Mouse (Mus musculus) midbrain, embryonic 16.5 days (tissue): Measurements from ENCODE around the gene Hspa12b. TPM values are rescaled to one million over a fixed set of nuclear protein-coding genes. Genes with fewer than 3 reads are reported as not detected.

ENCODE experiments used
- ATAC-seq: fragments of 200-750 bp; cut with Nextera tagmentation; 2 replicates; pipeline ENCODE4 v1.8.0; 2017; ENCODE audit warnings: moderate TSS enrichment
- H3K27ac ChIP-seq: fragments of 300-500 bp; sonication (generic); 2 replicates; pipeline ENCODE4 v1.5.1; 2014; ENCODE audit warnings: mild to moderate bottlenecking, low read length, mixed read lengths
- H3K27me3 ChIP-seq: fragments of 300-500 bp; sonication (generic); 2 replicates; pipeline ENCODE4 v1.6.1; 2014; ENCODE audit warnings: low read depth, low read length, mixed read lengths; ENCODE audit not compliant: control insufficient read depth, insufficient read depth
- H3K36me3 ChIP-seq: fragments of 300-500 bp; sonication (generic); 2 replicates; pipeline ENCODE4 v1.6.1; 2014; ENCODE audit warnings: mild to moderate bottlenecking, low read length, moderate library complexity, mixed read lengths; ENCODE audit not compliant: control insufficient read depth, insufficient read depth
- H3K4me1 ChIP-seq: fragments of 300-500 bp; sonication (generic); 2 replicates; pipeline ENCODE4 v1.6.1; 2014; ENCODE audit warnings: mild to moderate bottlenecking, low read length, mixed read lengths; ENCODE audit not compliant: control insufficient read depth, insufficient read depth
- H3K4me2 ChIP-seq: fragments of 300-500 bp; sonication (generic); 2 replicates; pipeline ENCODE4 v1.6.1; 2014; ENCODE audit warnings: mild to moderate bottlenecking, low read length, mixed read lengths
- H3K4me3 ChIP-seq: fragments of 300-500 bp; sonication (generic); 2 replicates; pipeline ENCODE4 v1.5.1; 2014; ENCODE audit warnings: low read depth, mild to moderate bottlenecking, low read length, moderate library complexity, mixed read lengths
- H3K9ac ChIP-seq: fragments of 300-500 bp; sonication (generic); 2 replicates; pipeline ENCODE4 v1.6.1; 2014; ENCODE audit warnings: low read depth, low read length, mixed read lengths
- H3K9me3 ChIP-seq: fragments of 300-500 bp; sonication (generic); replicated peaks from 2 replicates; pipeline ENCODE4 v1.6.1; 2014; ENCODE audit warnings: mild to moderate bottlenecking, low read length, mixed read lengths; ENCODE audit not compliant: control insufficient read depth, poor library complexity, severe bottlenecking
- WGBS: fragments of 180-500 bp; shearing (Covaris S2); extraction: QIAGEN DNeasy Blood & Tissue Kit; methylation state at CpG from one replicate; pipeline ENCODE4 v1.1.7; 2014; 5-methylcytosine and 5-hydroxymethylcytosine counted together
- polyA plus RNA-seq: library from polyadenylated mRNA; unstranded; fragments of >200 nt; fragmentation: Nextera tagmentation; extraction: Ambion mirVana; gene quantifications from 2 replicates; pipeline ENCODE4 v1.2.1, GENCODE M21; 2015

Hspa12b gene
- polyA plus RNA-seq, 1 experiment from 2014 or later = 5.0 TPM

GRCm38 (mm10) chr2:131134826-131135400 is 7.8 kb downstream of the Hspa12b start:
- no peak for ATAC-seq
- WGBS = 85% methylated on average over 8 of the region's 8 CpGs
- H3K36me3 ChIP-seq = no peaks in the 10 kb centered on the region

GRCm38 (mm10) chr2:131135521-131136139 is 8.6 kb downstream of the Hspa12b start:
- Histone ChIP-seq H3K9me3 (no peaks in the 10 kb centered on the region), H3K4me1 (no peaks in the 10 kb centered on the region), H3K9ac (no peak overlapping the region), H3K36me3 (no peaks in the 10 kb centered on the region), H3K27me3 (no peaks in the 10 kb centered on the region), H3K27ac (no peak overlapping the region), H3K4me3 (no peak overlapping the region), H3K4me2 (no peak overlapping the region)
- no peak for ATAC-seq
- 77% methylated on average over 11 of the region's 11 CpGs for WGBS

More at GRCm38 (mm10) chr2:131134826-131135400, 7.8 kb downstream of the Hspa12b start:
- Histone ChIP-seq H3K4me3 (no peak overlapping the region), H3K4me1 (no peaks in the 10 kb centered on the region), H3K27me3 (no peaks in the 10 kb centered on the region), H3K4me2 (no peak overlapping the region), H3K27ac (no peak overlapping the region), H3K9ac (no peak overlapping the region), H3K9me3 (no peaks in the 10 kb centered on the region)

- H3K9me3 ChIP-seq = no peaks in the 10 kb centered on the region
- no peaks in the 10 kb centered on the region for H3K27me3 ChIP-seq
- no peak overlapping the region for H3K9ac ChIP-seq
- no peak for ATAC-seq
- no peak overlapping the region for H3K4me2 ChIP-seq
- H3K4me3 ChIP-seq = no peak overlapping the region
- H3K36me3 ChIP-seq = 0 out of 2 replicates have a peak, but pooled peaks cover under 1% of the 10 kb centered on the region
- no peaks in the 10 kb centered on the region for H3K4me1 ChIP-seq
- H3K27ac ChIP-seq = no peak overlapping the region
- 93% methylated on average over 4 of the region's 4 CpGs for WGBS
Observed at GRCm38 (mm10) chr2:131138296-131138695, 11.2 kb downstream of the Hspa12b start.

- 90% methylated on average over 7 of the region's 7 CpGs for WGBS
- H3K27me3 ChIP-seq = no peaks in the 10 kb centered on the region
- ATAC-seq = no peak
- H3K4me2 ChIP-seq = no peak overlapping the region
- 0 out of 2 replicates have a peak, but pooled peaks cover 5% of the 10 kb centered on the region for H3K36me3 ChIP-seq
- H3K4me3 ChIP-seq = no peak overlapping the region
- no peaks in the 10 kb centered on the region for H3K9me3 ChIP-seq
- H3K27ac ChIP-seq = no peak overlapping the region
- no peaks in the 10 kb centered on the region for H3K4me1 ChIP-seq
- no peak overlapping the region for H3K9ac ChIP-seq
Observed at GRCm38 (mm10) chr2:131138760-131139159, 11.7 kb downstream of the Hspa12b start.

GRCm38 (mm10) chr2:131139287-131139686 is 12.2 kb downstream of the Hspa12b start:
- Histone ChIP-seq H3K4me1 (no peaks in the 10 kb centered on the region), H3K36me3 (peaks cover 7% of the 10 kb centered on the region; the same call in 1 of the 2 replicates), H3K27ac (no peak overlapping the region), H3K9me3 (no peaks in the 10 kb centered on the region), H3K27me3 (no peaks in the 10 kb centered on the region), H3K4me2 (no peak overlapping the region), H3K4me3 (no peak overlapping the region), H3K9ac (no peak overlapping the region)
- 91% methylated on average over 5 of the region's 5 CpGs for WGBS
- no peak for ATAC-seq

GRCm38 (mm10) chr2:131139886-131140532 is 12.9 kb downstream of the Hspa12b start:
- no peaks in the 10 kb centered on the region for H3K27me3 ChIP-seq
- peaks cover 13% of the 10 kb centered on the region for H3K36me3 ChIP-seq
- H3K27ac ChIP-seq = no peak overlapping the region
- H3K9ac ChIP-seq = no peak overlapping the region
- no peaks in the 10 kb centered on the region for H3K9me3 ChIP-seq
- no peak overlapping the region for H3K4me3 ChIP-seq
- H3K4me1 ChIP-seq = no peaks in the 10 kb centered on the region
- no peak overlapping the region for H3K4me2 ChIP-seq
- 67% methylated on average over 5 of the region's 5 CpGs for WGBS
- no peak for ATAC-seq

GRCm38 (mm10) chr2:131140533-131140905 is 13.4 kb downstream of the Hspa12b start:
- no peak overlapping the region for H3K4me3 ChIP-seq
- ATAC-seq = no peak
- H3K9ac ChIP-seq = no peak overlapping the region
- H3K4me1 ChIP-seq = no peaks in the 10 kb centered on the region
- H3K27ac ChIP-seq = no peak overlapping the region
- H3K36me3 ChIP-seq = peaks cover 13% of the 10 kb centered on the region
- H3K27me3 ChIP-seq = no peaks in the 10 kb centered on the region
- 75% methylated on average over 5 of the region's 5 CpGs for WGBS
- H3K4me2 ChIP-seq = no peak overlapping the region
- no peaks in the 10 kb centered on the region for H3K9me3 ChIP-seq

GRCm38 (mm10) chr2:131141336-131141986 is 14.4 kb downstream of the Hspa12b start:
- Histone ChIP-seq H3K4me1 (no peaks in the 10 kb centered on the region), H3K36me3 (peaks cover 18% of the 10 kb centered on the region), H3K4me2 (no peak overlapping the region), H3K27me3 (no peaks in the 10 kb centered on the region), H3K27ac (no peak overlapping the region), H3K4me3 (no peak overlapping the region), H3K9ac (no peak overlapping the region), H3K9me3 (no peaks in the 10 kb centered on the region)
- 85% methylated on average over 8 of the region's 8 CpGs for WGBS
- ATAC-seq = no peak

- no peak overlapping the region for H3K4me3 ChIP-seq
- no peaks in the 10 kb centered on the region for H3K9me3 ChIP-seq
- no peak overlapping the region for H3K9ac ChIP-seq
- H3K4me2 ChIP-seq = no peak overlapping the region
- no peaks in the 10 kb centered on the region for H3K4me1 ChIP-seq
- no peaks in the 10 kb centered on the region for H3K27me3 ChIP-seq
- 0 out of 2 replicates have a peak, but pooled peaks have one; percentile 13 for ATAC-seq
- H3K27ac ChIP-seq = no peak overlapping the region
- WGBS = 34% methylated on average over 18 of the region's 18 CpGs
- peaks cover 28% of the 10 kb centered on the region for H3K36me3 ChIP-seq
Observed at GRCm38 (mm10) chr2:131142592-131142991, 15.5 kb downstream of the Hspa12b start.
